Mouse (Mus musculus): ENCODE results near the gene Angpt4. TPM values are rescaled to one million over a fixed set of nuclear protein-coding genes. Genes with fewer than 3 reads are reported as not detected.

The Angpt4 gene
- polyA plus RNA-seq, 1 experiment from 2014 or later, result 1.1 TPM

GRCm38 (mm10) chr2:151971748-151972147 lies 60.7 kb downstream of the Angpt4 start:
- 86% methylated on average over 5 of the region's 5 CpGs for WGBS
- H3K9me3 ChIP-seq (ENCODE audit: control insufficient read depth, low read length), result no peaks in the 10 kb centered on the region
- peaks cover 17% of the 10 kb centered on the region; the same call in 1 of the 2 replicates for H3K36me3 ChIP-seq (ENCODE audit: control insufficient read depth, insufficient read depth, low read length)
- no peak for ATAC-seq (ENCODE audit: low FRiP score, low TSS enrichment)
- H3K4me2 ChIP-seq (replicated peaks; ENCODE audit: low read depth, low read length), result no peak overlapping the region
- no peak overlapping the region for H3K27ac ChIP-seq (ENCODE audit: low read depth, low read length)
- H3K27me3 ChIP-seq (ENCODE audit: control insufficient read depth, insufficient read depth, low read length), result peaks cover 8% of the 10 kb centered on the region; the same call in 1 of the 2 replicates
- no peak overlapping the region for H3K4me3 ChIP-seq (ENCODE audit: low read length)
- H3K4me1 ChIP-seq (ENCODE audit: control insufficient read depth, insufficient read depth, low read length), result peaks cover 49% of the 10 kb centered on the region
- no peak overlapping the region for H3K9ac ChIP-seq (ENCODE audit: low read depth, low read length)

GRCm38 (mm10) chr2:151972880-151973594 lies 62.0 kb downstream of the Angpt4 start:
- peaks cover 17% of the 10 kb centered on the region; the same call in 1 of the 2 replicates for H3K36me3 ChIP-seq (ENCODE audit: control insufficient read depth, insufficient read depth, low read length)
- 12% methylated on average over 23 of the region's 23 CpGs for WGBS
- 0 out of 2 replicates have a peak overlapping the region, but pooled peaks have one; percentile 45 for H3K9ac ChIP-seq (ENCODE audit: low read depth, low read length)
- peaks cover 8% of the 10 kb centered on the region; the same call in 1 of the 2 replicates for H3K27me3 ChIP-seq (ENCODE audit: control insufficient read depth, insufficient read depth, low read length)
- no peak overlapping the region for H3K27ac ChIP-seq (ENCODE audit: low read depth, low read length)
- peaks cover 51% of the 10 kb centered on the region for H3K4me1 ChIP-seq (ENCODE audit: control insufficient read depth, insufficient read depth, low read length)
- peak overlapping the region; percentile 28 for H3K4me3 ChIP-seq (ENCODE audit: low read length)
- no peaks in the 10 kb centered on the region for H3K9me3 ChIP-seq (ENCODE audit: control insufficient read depth, low read length)
- peak overlapping the region; percentile 50 for H3K4me2 ChIP-seq (replicated peaks; ENCODE audit: low read depth, low read length)
- 0 out of 2 replicates have a peak, but pooled peaks have one; percentile 26 for ATAC-seq (ENCODE audit: low FRiP score, low TSS enrichment)

GRCm38 (mm10) chr2:151973595-151974562 lies 62.9 kb downstream of the Angpt4 start:
- H3K27me3 ChIP-seq (ENCODE audit: control insufficient read depth, insufficient read depth, low read length), result peaks cover 8% of the 10 kb centered on the region; the same call in 1 of the 2 replicates
- peak overlapping the region; percentile 50 for H3K4me2 ChIP-seq (replicated peaks; ENCODE audit: low read depth, low read length)
- H3K4me3 ChIP-seq (ENCODE audit: low read length), result peak overlapping the region; percentile 28
- WGBS, result 11% methylated on average over 36 of the region's 36 CpGs
- H3K36me3 ChIP-seq (ENCODE audit: control insufficient read depth, insufficient read depth, low read length), result peaks cover 13% of the 10 kb centered on the region; the same call in 1 of the 2 replicates
- H3K9me3 ChIP-seq (ENCODE audit: control insufficient read depth, low read length), result no peaks in the 10 kb centered on the region
- H3K27ac ChIP-seq (ENCODE audit: low read depth, low read length), result no peak overlapping the region
- 0 out of 2 replicates have a peak, but pooled peaks have one; percentile 2 for ATAC-seq (ENCODE audit: low FRiP score, low TSS enrichment)
- 0 out of 2 replicates have a peak overlapping the region, but pooled peaks have one; percentile 45 for H3K9ac ChIP-seq (ENCODE audit: low read depth, low read length)
- H3K4me1 ChIP-seq (ENCODE audit: control insufficient read depth, insufficient read depth, low read length), result peaks cover 52% of the 10 kb centered on the region

- Histone ChIP-seq H3K9ac (ENCODE audit: low read depth, low read length) (no peak overlapping the region), H3K36me3 (ENCODE audit: control insufficient read depth, insufficient read depth, low read length) (peaks cover 1% of the 10 kb centered on the region; the same call in 1 of the 2 replicates), H3K4me3 (ENCODE audit: low read length) (no peak overlapping the region), H3K9me3 (ENCODE audit: control insufficient read depth, low read length) (no peaks in the 10 kb centered on the region), H3K27ac (ENCODE audit: low read depth, low read length) (no peak overlapping the region), H3K27me3 (ENCODE audit: control insufficient read depth, insufficient read depth, low read length) (peaks cover 8% of the 10 kb centered on the region; the same call in 1 of the 2 replicates), H3K4me1 (ENCODE audit: control insufficient read depth, insufficient read depth, low read length) (peaks cover 48% of the 10 kb centered on the region), H3K4me2 (replicated peaks; ENCODE audit: low read depth, low read length) (no peak overlapping the region)
- no peak for ATAC-seq (ENCODE audit: low FRiP score, low TSS enrichment)
- WGBS, result 91% methylated on average over 5 of the region's 5 CpGs
These were observed 64.3 kb downstream of the Angpt4 start for GRCm38 (mm10) chr2:151975295-151975694.

GRCm38 (mm10) chr2:151976067-151976466 lies 65.1 kb downstream of the Angpt4 start:
- peaks cover 40% of the 10 kb centered on the region for H3K4me1 ChIP-seq (ENCODE audit: control insufficient read depth, insufficient read depth, low read length)
- H3K9me3 ChIP-seq (ENCODE audit: control insufficient read depth, low read length), result no peaks in the 10 kb centered on the region
- H3K27me3 ChIP-seq (ENCODE audit: control insufficient read depth, insufficient read depth, low read length), result peaks cover 8% of the 10 kb centered on the region; the same call in 1 of the 2 replicates
- peak overlapping the region; percentile 62; the same call in 1 of the 2 replicates for H3K27ac ChIP-seq (ENCODE audit: low read depth, low read length)
- no peak overlapping the region for H3K4me2 ChIP-seq (replicated peaks; ENCODE audit: low read depth, low read length)
- 80% methylated on average over 3 of the region's 3 CpGs for WGBS
- H3K36me3 ChIP-seq (ENCODE audit: control insufficient read depth, insufficient read depth, low read length), result no peaks in the 10 kb centered on the region
- no peak for ATAC-seq (ENCODE audit: low FRiP score, low TSS enrichment)
- H3K4me3 ChIP-seq (ENCODE audit: low read length), result no peak overlapping the region
- no peak overlapping the region for H3K9ac ChIP-seq (ENCODE audit: low read depth, low read length)

- Histone ChIP-seq H3K36me3 (ENCODE audit: control insufficient read depth, insufficient read depth, low read length) (no peaks in the 10 kb centered on the region), H3K4me1 (ENCODE audit: control insufficient read depth, insufficient read depth, low read length) (peaks cover 29% of the 10 kb centered on the region), H3K27ac (ENCODE audit: low read depth, low read length) (0 out of 2 replicates have a peak overlapping the region, but pooled peaks have one; percentile 24), H3K4me3 (ENCODE audit: low read length) (no peak overlapping the region), H3K9ac (ENCODE audit: low read depth, low read length) (no peak overlapping the region), H3K9me3 (ENCODE audit: control insufficient read depth, low read length) (no peaks in the 10 kb centered on the region), H3K4me2 (replicated peaks; ENCODE audit: low read depth, low read length) (no peak overlapping the region), H3K27me3 (ENCODE audit: control insufficient read depth, insufficient read depth, low read length) (peaks cover 5% of the 10 kb centered on the region; the same call in 1 of the 2 replicates)
- WGBS, result 75% methylated on average over 4 of the region's 4 CpGs
- no peak for ATAC-seq (ENCODE audit: low FRiP score, low TSS enrichment)
These were observed 66.9 kb downstream of the Angpt4 start for GRCm38 (mm10) chr2:151977689-151978440.

- Histone ChIP-seq H3K4me3 (ENCODE audit: low read length) (no peak overlapping the region), H3K4me2 (replicated peaks; ENCODE audit: low read depth, low read length) (peak overlapping the region; percentile 65; the same call in 1 of the 2 replicates), H3K4me1 (ENCODE audit: control insufficient read depth, insufficient read depth, low read length) (peaks cover 26% of the 10 kb centered on the region), H3K9me3 (ENCODE audit: control insufficient read depth, low read length) (no peaks in the 10 kb centered on the region), H3K36me3 (ENCODE audit: control insufficient read depth, insufficient read depth, low read length) (no peaks in the 10 kb centered on the region), H3K27ac (ENCODE audit: low read depth, low read length) (no peak overlapping the region), H3K9ac (ENCODE audit: low read depth, low read length) (no peak overlapping the region), H3K27me3 (ENCODE audit: control insufficient read depth, insufficient read depth, low read length) (peaks cover 4% of the 10 kb centered on the region; the same call in 1 of the 2 replicates)
- no peak for ATAC-seq (ENCODE audit: low FRiP score, low TSS enrichment)
- 73% methylated on average over 6 of the region's 6 CpGs for WGBS
These were observed 67.5 kb downstream of the Angpt4 start for GRCm38 (mm10) chr2:151978494-151978893.
